Mouse (Mus musculus) left cerebral cortex, postnatal 4 days (tissue): ENCODE data around the gene Ptcd1. TPM values are rescaled to one million over a fixed set of nuclear protein-coding genes. Genes with fewer than 3 reads are reported as not detected.
"Not testable (repeated sequence)": the region's sequence is repeated elsewhere in the genome, so short reads cannot be mapped to it uniquely, and the experiment has no call there.

Experiments
- DNase-seq: peaks from one replicate; pipeline ENCODE4 v3.0.0-alpha.2; 2022
- intact Hi-C: fragments of 180-260 bp; cut with DNase I; formaldehyde crosslinking; loops from one replicate; pipeline ENCODE4 v1.15.1; 2025
- total RNA-seq, 2 experiments: library from RNA; stranded (reverse); gene quantifications; 2 replicates each; pipeline ENCODE4 v1.2.3; 2021

Ptcd1 gene
- total RNA-seq, 2 experiments from 2014 or later, result 19.3 to 19.6 TPM

DNA sequence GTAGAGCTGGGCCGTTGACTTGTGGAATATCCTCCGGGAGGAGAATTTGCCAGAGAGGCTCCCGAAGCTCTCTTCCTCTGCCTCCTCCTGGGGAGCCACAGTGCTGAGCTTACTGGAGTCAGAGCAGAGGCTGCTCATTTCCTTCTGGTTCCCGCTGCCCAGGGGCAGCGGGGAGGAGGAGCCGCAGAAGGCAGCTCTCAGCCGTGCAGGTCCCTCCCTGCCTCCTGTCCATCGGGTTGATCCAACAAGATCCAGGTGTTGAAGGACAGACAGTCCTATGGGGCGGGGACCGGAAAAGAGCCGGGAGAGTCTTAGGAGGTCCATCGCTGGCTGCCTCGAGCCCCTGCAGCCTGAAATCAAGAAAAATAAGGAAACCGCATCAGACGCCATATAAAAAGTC, 1.7 kb downstream of the Ptcd1 start:
- intact Hi-C loops, result no loop called here
- DNase-seq, result no peak

GRCm38 (mm10) chr5:145164710-145165109, 2.2 kb downstream of the Ptcd1 start:
- intact Hi-C loops, result no loop called here
- DNase-seq, result no peak

DNA sequence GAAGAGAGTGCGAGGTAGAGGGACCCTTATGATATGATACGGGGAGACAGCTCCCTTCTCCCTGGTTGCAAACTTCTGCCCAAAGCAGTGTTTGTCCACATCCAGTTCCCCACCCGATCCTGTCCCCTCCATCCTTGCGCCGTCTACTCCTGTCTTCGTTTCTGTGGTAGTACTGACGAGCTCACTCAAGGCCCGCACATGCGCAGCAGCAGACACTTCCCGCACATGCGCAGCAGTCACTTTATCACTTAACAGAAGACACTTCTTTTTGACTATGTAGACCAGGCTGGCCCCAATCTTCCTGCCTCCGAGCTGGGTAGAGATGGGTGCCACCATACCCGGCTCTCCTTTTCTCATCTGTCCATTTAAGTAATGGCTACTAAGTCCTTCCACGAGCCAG, 5.5 kb downstream of the Ptcd1 start:
- intact Hi-C loops, result no loop called here
- DNase-seq, result no peak

GRCm38 (mm10) chr5:145152690-145153089, 14.2 kb downstream of the Ptcd1 start:
- intact Hi-C loops, result no loop called here
- no peak for DNase-seq

- DNase-seq, result no peak
- intact Hi-C loops, result no loop called here
Observed at GRCm38 (mm10) chr5:145149294-145149693, 17.6 kb downstream of the Ptcd1 start.

DNA sequence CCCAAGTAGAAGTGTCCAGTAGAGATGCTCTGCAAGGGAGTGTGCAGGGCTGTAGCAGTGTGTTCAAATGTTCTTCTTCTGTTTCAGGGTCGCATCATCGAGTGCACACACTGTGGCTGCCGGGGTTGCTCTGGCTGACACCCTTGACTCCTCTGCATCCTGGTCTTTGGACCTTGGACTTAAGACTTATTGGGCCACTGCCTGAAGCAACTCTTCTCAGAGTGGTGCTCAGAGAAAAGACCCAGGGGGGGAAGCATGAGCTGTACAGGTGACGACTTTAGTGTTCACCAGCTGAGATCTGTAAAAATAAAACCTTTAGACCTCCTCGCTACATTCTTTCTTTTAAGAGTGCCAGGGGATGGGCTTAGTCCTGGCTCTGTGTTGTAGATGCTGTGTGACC, 19.2 kb downstream of the Ptcd1 start:
- intact Hi-C loops, result no loop called here
- DNase-seq, result no peak

DNA sequence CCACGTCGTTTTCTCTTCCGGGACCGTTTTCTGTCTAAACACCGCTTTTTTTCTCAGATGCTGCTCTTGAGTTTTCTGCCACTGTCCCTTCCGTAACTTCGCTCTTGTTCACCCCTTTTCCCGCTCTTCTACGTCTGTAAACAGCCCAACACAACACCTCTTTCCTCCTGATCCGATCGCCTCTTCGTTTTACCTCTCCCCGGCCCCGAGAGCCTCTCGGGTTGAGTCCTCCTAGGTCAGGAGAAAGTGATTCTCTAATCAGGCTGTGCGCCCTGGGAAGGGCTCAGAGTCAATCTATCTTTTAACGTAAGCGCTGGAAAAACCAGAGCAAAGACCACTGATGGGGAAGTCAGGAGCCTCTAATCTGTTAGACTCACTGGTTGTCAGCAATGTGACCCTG, 26.3 kb downstream of the Ptcd1 start:
- DNase-seq, result no peak
- intact Hi-C loops, result no loop called here

DNA sequence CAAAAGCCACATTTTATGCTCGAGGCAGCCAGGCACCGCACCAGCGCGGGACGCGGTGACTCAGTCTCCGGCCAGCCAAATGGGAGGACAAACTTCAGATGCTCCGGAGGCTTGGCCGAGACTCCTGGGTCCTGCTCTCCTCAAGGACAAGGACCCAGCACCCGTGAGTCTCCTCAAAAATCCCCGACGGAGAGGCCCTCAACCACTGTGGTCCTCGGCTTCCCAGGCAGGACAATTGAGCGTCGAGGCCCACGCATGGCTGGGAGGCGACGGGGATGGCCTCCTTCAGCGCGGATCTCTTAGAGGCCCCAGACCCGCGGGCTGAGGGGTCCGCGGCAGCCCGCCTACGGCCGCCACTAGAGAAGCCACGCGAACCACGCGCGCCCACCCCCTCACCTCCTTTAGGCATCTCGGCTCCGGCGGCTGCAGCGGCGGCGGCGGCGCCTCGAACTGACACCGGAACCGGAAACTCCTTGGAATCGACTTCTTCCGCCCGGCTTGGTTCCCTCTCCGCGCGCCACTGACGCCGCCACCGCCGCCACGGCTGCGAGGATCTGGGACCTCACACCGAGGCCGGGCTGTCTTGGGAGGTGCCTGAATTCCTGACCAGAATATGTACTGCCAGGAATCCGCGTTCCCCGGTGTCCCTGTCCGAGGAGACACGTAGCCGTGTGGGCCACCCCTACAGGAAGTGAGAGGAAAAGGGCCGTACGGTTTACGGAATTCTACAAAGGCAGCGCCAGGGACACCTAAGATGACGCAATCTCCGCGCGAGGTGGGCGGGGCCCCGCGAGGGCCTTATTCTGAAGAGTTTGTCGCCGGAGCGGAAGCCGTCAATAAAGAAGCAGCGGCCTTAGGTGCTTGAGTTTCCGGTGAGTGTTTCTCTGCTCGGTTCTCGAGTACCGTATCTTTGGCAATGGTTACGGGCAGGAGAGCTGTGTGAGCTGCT, 27.1 kb downstream of the Ptcd1 start, which contains the start of the genes Pdap1 and Bud31:
Gene Pdap1 (minus strand): TSS at position 668 of the 949 bp plus-strand sequence.
Gene Bud31 (plus strand): TSS at position 792 of the 949 bp plus-strand sequence.
- intact Hi-C loops, result no loop called here
- DNase-seq, result peak; percentile 94

- intact Hi-C loops, result no loop called here
- peak; percentile 23 for DNase-seq
Observed at GRCm38 (mm10) chr5:145138836-145139235, 28.1 kb downstream of the Ptcd1 start.

DNA sequence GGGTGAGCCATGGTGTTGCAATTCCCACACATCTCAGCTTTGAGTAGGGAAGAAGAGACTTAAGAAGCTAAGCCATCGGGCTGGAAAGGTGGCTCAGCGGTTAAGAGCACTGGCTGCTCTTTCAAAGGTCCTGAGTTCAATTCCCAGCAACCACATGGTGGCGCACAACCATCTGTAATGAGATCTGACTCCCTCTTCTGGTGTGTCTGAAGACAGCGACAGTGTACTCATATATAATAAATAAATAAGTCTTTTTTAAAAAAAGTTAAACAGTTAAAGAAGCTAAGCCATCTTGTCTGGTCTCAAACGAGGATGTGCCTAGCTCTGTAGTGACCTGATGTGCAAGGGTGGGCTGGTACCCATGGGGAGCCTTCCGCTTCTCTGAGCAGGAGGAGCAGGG, 33.6 kb downstream of the Ptcd1 start:
- intact Hi-C loops, DNase-seq: not testable (repeated sequence)

DNA sequence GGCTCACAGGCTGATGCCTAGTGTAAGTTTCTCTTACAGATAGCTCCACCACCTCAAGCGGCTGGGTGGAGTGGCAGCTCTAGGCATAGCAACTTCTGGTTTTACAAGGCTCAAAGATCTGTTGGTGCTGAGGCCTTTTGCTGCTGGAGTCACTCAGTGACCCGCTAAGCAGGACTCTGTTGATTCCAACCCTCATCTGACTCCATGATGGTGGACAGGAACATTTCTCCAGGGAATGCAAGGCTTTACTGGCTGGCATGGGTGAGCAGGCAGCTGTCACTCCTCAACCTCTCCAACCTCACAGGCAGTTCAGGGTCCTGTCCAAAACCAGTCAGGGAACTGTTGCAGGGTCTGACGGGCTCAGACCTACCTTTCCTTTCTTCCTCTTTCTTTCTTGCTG, 35.9 kb downstream of the Ptcd1 start:
- DNase-seq, result no peak
- intact Hi-C loops, result no loop called here

DNA sequence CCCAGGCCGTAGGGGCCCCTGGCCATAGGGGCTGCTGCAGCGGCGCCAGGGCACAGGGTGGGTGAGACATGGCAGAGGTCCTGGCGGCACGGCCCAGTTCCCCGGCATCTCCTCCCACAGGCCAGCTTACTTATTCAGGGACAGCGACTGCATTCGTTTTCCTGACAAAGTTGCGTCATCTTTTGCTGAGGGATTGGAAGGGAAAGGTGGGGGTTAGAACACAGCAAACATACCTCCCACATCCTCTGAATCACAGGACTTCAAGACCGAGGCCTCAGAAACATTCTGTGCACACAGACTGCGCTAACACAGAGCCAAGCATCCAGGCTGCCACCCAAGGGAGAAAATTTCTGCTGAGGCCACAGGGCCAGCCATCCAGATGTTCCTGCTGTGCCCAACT, 36.7 kb downstream of the Ptcd1 start:
- intact Hi-C loops, result no loop called here
- DNase-seq, result no peak

GRCm38 (mm10) chr5:145129773-145130172, 37.1 kb downstream of the Ptcd1 start:
- DNase-seq, intact Hi-C loops: not testable (repeated sequence)

DNA sequence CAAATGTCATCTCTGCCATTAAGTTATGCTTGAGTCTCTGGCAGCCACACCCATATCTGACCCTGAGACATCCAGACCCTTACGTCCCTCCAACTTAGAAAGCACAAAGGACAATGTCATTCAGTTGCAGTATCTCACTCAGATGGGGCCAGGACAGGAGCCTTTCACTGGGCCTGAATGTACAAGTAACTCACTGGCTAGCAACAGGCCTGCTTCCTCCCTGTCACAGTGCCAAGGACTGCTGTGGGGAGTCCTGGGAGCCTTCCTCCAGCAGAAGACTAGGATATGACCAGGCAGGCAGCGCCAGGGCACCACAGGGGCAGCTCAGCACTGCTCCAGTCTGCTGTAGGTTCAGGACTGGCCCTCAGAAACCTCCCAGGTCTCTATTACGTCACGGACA, 37.8 kb downstream of the Ptcd1 start:
- no peak for DNase-seq
- intact Hi-C loops, result no loop called here

DNA sequence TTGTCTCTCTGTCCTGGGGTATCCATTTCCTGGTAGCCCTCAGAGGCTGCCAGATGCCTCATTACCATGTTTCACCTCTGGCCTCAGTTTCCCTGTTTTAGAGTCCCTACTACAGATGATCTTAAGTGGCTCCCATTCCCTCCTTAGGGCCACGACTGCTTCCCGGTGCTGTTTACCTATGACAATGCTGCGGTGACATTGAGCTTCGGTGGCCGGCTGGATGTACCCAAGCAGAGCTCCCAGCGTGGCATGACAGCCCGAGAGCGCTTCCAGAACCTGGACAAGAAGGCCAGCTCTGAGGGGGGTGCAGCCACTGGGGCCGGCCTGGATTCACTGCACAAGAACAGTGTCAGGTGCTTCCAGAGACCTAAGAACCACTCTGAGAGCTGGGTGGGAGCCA, 40.3 kb downstream of the Ptcd1 start:
- no peak for DNase-seq
- intact Hi-C loops, result no loop called here

DNA sequence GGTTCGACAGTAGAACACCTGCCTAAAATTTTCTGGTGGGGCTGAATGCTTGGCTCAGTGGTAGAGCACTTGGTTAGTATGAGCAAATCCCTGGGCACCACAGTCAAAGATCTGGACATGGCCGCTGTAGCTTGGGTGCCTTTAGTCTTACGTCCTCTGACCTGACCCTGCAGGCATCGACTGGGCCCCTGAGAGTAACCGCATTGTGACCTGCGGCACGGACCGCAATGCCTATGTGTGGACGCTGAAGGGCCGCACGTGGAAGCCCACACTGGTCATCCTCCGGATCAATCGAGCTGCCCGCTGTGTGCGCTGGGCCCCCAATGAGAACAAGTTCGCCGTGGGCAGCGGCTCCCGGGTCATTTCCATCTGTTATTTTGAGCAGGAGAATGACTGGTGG, 43.5 kb downstream of the Ptcd1 start:
- intact Hi-C loops, result no loop called here
- no peak for DNase-seq

DNA sequence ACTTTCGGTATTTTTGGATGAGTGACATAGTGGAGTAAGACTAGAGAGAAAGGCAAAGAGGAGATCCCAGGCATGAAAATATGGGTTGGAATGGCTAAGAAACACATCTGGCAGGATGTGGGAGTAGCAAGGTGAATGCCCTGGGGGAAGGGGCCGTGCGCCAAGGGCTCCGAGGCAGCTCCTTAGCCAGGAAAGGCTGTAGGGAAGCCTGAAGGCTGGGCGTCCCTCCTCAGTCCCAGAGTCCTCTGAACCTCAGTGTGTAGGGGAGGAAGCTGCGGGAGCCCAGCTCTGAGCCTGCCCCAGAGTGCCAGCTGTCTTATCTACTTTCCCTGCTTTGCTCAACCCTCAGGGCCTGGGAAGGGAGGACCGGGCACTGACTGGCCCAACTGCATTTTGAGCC, 46.0 kb downstream of the Ptcd1 start:
- no peak for DNase-seq
- intact Hi-C loops, result no loop called here

- no peak for DNase-seq
- intact Hi-C loops, result no loop called here
Observed at GRCm38 (mm10) chr5:145119385-145119784, 47.5 kb downstream of the Ptcd1 start.

GRCm38 (mm10) chr5:145118461-145118860, 48.4 kb downstream of the Ptcd1 start:
- intact Hi-C loops, result no loop called here
- DNase-seq, result no peak

GRCm38 (mm10) chr5:145118005-145118404, 48.9 kb downstream of the Ptcd1 start:
- intact Hi-C loops, result no loop called here
- no peak for DNase-seq

DNA sequence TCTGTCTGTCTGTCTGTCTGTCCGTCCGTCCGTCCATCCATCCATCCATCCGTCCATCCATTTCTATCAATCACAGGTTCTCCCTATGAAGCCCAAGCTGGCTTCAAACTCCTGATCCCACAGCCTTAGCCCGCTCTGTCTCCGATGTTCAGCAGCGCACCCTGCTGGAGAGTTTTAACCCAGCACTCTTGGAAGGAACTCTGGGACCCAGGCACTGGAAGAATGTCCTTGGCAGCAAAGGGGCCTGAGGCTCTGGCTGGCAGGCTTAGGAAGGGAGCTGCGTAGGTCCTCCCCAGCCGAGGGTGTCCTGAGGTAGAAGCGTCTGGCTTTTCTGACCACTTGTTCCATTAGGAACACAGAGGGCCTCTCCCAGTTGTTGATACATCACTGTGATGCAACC, 50.0 kb downstream of the Ptcd1 start:
- DNase-seq, result peak; percentile 60
- intact Hi-C loops, result no loop called here

DNA sequence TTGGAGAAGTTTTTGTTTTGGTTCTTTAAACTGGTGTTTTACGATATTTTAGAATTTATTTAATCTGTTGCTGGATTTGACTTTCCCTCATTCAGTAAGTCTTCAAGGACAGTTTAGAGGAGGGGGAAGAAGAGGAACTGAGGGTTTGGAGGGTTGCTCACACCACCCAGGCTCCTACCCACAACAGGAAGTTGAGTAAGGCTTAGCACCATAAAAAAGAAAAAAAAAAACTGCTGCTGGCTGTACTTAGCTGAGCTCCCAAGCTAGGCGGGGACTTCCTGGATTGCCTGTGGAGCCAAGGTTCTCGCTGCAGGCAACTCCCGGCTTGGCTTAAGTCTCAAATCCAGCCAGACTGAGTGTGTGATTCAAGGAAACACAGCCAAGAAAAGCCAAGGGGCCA, 50.6 kb downstream of the Ptcd1 start:
- intact Hi-C loops, result no loop called here
- no peak for DNase-seq
